Mouse (Mus musculus): ENCODE measurements at regions not wholly inside any gene's neighbourhood (a gene's known extent, or its start where the extent isn't known, plus 50 kb on each side); places are given as distances from the start of the nearest gene placed in this dataset.

- no peak overlapping the region for H3K9ac ChIP-seq
- 53% methylated on average over 5 of the region's 5 CpGs for WGBS
- no peak for ATAC-seq (replicated peaks; ENCODE audit: insufficient number of reproducible peaks, insufficient read depth, low FRiP score, low read depth)
- no peaks in the 10 kb centered on the region for H3K4me1 ChIP-seq (replicated peaks)
- H3K9me3 ChIP-seq (replicated peaks): no peaks in the 10 kb centered on the region
- no peak overlapping the region for H3K4me3 ChIP-seq
- no peaks in the 10 kb centered on the region for H3K27me3 ChIP-seq
- no peak overlapping the region for H3K4me2 ChIP-seq
- no peaks in the 10 kb centered on the region for H3K36me3 ChIP-seq
- H3K27ac ChIP-seq: no peak overlapping the region
Observed at GRCm38 (mm10) chr2:148107607-148108115, 60.9 kb upstream of the Foxa2 start.

GRCm38 (mm10) chr2:148110149-148110548, 63.4 kb upstream of the Foxa2 start:
- H3K27ac ChIP-seq: no peak overlapping the region
- no peak overlapping the region for H3K4me2 ChIP-seq
- no peak overlapping the region for H3K4me3 ChIP-seq
- no peaks in the 10 kb centered on the region for H3K9me3 ChIP-seq (replicated peaks)
- peaks cover 7% of the 10 kb centered on the region for H3K4me1 ChIP-seq (replicated peaks)
- no peaks in the 10 kb centered on the region for H3K36me3 ChIP-seq
- 71% methylated on average over 2 of the region's 2 CpGs for WGBS
- H3K27me3 ChIP-seq: no peaks in the 10 kb centered on the region
- H3K9ac ChIP-seq: no peak overlapping the region
- ATAC-seq (replicated peaks; ENCODE audit: insufficient number of reproducible peaks, insufficient read depth, low FRiP score, low read depth): no peak

GRCm38 (mm10) chr2:148111889-148112288, 65.1 kb upstream of the Foxa2 start:
- Histone ChIP-seq H3K9me3 (replicated peaks) (no peaks in the 10 kb centered on the region), H3K27ac (no peak overlapping the region), H3K4me1 (replicated peaks) (peaks cover 11% of the 10 kb centered on the region), H3K36me3 (no peaks in the 10 kb centered on the region), H3K4me2 (peak overlapping the region; percentile 59), H3K9ac (no peak overlapping the region), H3K27me3 (no peaks in the 10 kb centered on the region), H3K4me3 (peak overlapping the region; percentile 27; the same call in 1 of the 2 replicates)
- no peak for ATAC-seq (replicated peaks; ENCODE audit: insufficient number of reproducible peaks, insufficient read depth, low FRiP score, low read depth)
- WGBS: 23% methylated on average over 10 of the region's 10 CpGs

- 11% methylated on average over 2 of the region's 2 CpGs for WGBS
- Histone ChIP-seq H3K4me3 (no peak overlapping the region), H3K9me3 (replicated peaks) (no peaks in the 10 kb centered on the region), H3K36me3 (no peaks in the 10 kb centered on the region), H3K9ac (no peak overlapping the region), H3K4me1 (replicated peaks) (peaks cover 21% of the 10 kb centered on the region), H3K4me2 (no peak overlapping the region), H3K27ac (no peak overlapping the region), H3K27me3 (no peaks in the 10 kb centered on the region)
- 0 out of 2 replicates have a peak, but pooled peaks have one; percentile 42 for ATAC-seq (replicated peaks; ENCODE audit: insufficient number of reproducible peaks, insufficient read depth, low FRiP score, low read depth)
Observed at GRCm38 (mm10) chr2:148113184-148113583, 66.4 kb upstream of the Foxa2 start.

- Histone ChIP-seq H3K4me1 (replicated peaks) (peaks cover 21% of the 10 kb centered on the region), H3K27me3 (no peaks in the 10 kb centered on the region), H3K4me2 (no peak overlapping the region), H3K9ac (no peak overlapping the region), H3K4me3 (no peak overlapping the region), H3K27ac (no peak overlapping the region), H3K9me3 (replicated peaks) (no peaks in the 10 kb centered on the region), H3K36me3 (no peaks in the 10 kb centered on the region)
- no peak for ATAC-seq (replicated peaks; ENCODE audit: insufficient number of reproducible peaks, insufficient read depth, low FRiP score, low read depth)
- 43% methylated on average over 4 of the region's 4 CpGs for WGBS
Observed at GRCm38 (mm10) chr2:148114600-148114999, 67.8 kb upstream of the Foxa2 start.

- 75% methylated on average over 3 of the region's 3 CpGs for WGBS
- Histone ChIP-seq H3K4me3 (no peak overlapping the region), H3K27me3 (0 out of 2 replicates have a peak, but pooled peaks cover 2% of the 10 kb centered on the region), H3K36me3 (no peaks in the 10 kb centered on the region), H3K4me1 (replicated peaks) (peaks cover 21% of the 10 kb centered on the region), H3K4me2 (no peak overlapping the region), H3K27ac (no peak overlapping the region), H3K9me3 (replicated peaks) (no peaks in the 10 kb centered on the region), H3K9ac (no peak overlapping the region)
- no peak for ATAC-seq (replicated peaks; ENCODE audit: insufficient number of reproducible peaks, insufficient read depth, low FRiP score, low read depth)
Observed at GRCm38 (mm10) chr2:148116033-148116790, 69.4 kb upstream of the Foxa2 start.

GRCm38 (mm10) chr2:148117420-148117819, 70.7 kb upstream of the Foxa2 start:
- H3K27me3 ChIP-seq: 0 out of 2 replicates have a peak, but pooled peaks cover 8% of the 10 kb centered on the region
- peaks cover 22% of the 10 kb centered on the region for H3K4me1 ChIP-seq (replicated peaks)
- no peaks in the 10 kb centered on the region for H3K9me3 ChIP-seq (replicated peaks)
- no peak overlapping the region for H3K27ac ChIP-seq
- 7% methylated on average over 2 of the region's 2 CpGs for WGBS
- H3K36me3 ChIP-seq: no peaks in the 10 kb centered on the region
- H3K9ac ChIP-seq: no peak overlapping the region
- no peak overlapping the region for H3K4me3 ChIP-seq
- 0 out of 2 replicates have a peak, but pooled peaks have one; percentile 21 for ATAC-seq (replicated peaks; ENCODE audit: insufficient number of reproducible peaks, insufficient read depth, low FRiP score, low read depth)
- no peak overlapping the region for H3K4me2 ChIP-seq

GRCm38 (mm10) chr2:148121885-148122876, 75.4 kb upstream of the Foxa2 start:
- H3K27ac ChIP-seq: no peak overlapping the region
- H3K9me3 ChIP-seq (replicated peaks): no peaks in the 10 kb centered on the region
- 0 out of 2 replicates have a peak, but pooled peaks cover 8% of the 10 kb centered on the region for H3K27me3 ChIP-seq
- H3K9ac ChIP-seq: no peak overlapping the region
- H3K4me1 ChIP-seq (replicated peaks): peaks cover 10% of the 10 kb centered on the region
- H3K36me3 ChIP-seq: no peaks in the 10 kb centered on the region
- no peak for ATAC-seq (replicated peaks; ENCODE audit: insufficient number of reproducible peaks, insufficient read depth, low FRiP score, low read depth)
- no peak overlapping the region for H3K4me2 ChIP-seq
- no peak overlapping the region for H3K4me3 ChIP-seq
- 28% methylated on average over 13 of the region's 13 CpGs for WGBS

- no peak overlapping the region for H3K27ac ChIP-seq
- 0 out of 2 replicates have a peak, but pooled peaks cover 2% of the 10 kb centered on the region for H3K4me1 ChIP-seq (replicated peaks)
- H3K9me3 ChIP-seq (replicated peaks): no peaks in the 10 kb centered on the region
- H3K4me2 ChIP-seq: no peak overlapping the region
- no peak for ATAC-seq (replicated peaks; ENCODE audit: insufficient number of reproducible peaks, insufficient read depth, low FRiP score, low read depth)
- no peak overlapping the region for H3K9ac ChIP-seq
- WGBS: 57% methylated on average over 3 of the region's 3 CpGs
- H3K27me3 ChIP-seq: 0 out of 2 replicates have a peak, but pooled peaks cover 8% of the 10 kb centered on the region
- H3K4me3 ChIP-seq: no peak overlapping the region
- H3K36me3 ChIP-seq: no peaks in the 10 kb centered on the region
Observed at GRCm38 (mm10) chr2:148123780-148124179, 77.0 kb upstream of the Foxa2 start.

GRCm38 (mm10) chr2:148133811-148134210, 87.0 kb upstream of the Foxa2 start:
- Histone ChIP-seq H3K4me1 (replicated peaks) (no peaks in the 10 kb centered on the region), H3K36me3 (no peaks in the 10 kb centered on the region), H3K9ac (no peak overlapping the region), H3K9me3 (replicated peaks) (no peaks in the 10 kb centered on the region), H3K4me2 (no peak overlapping the region), H3K27ac (no peak overlapping the region), H3K27me3 (no peaks in the 10 kb centered on the region), H3K4me3 (no peak overlapping the region)
- WGBS: 83% methylated on average over 1 of the region's 1 CpGs
- ATAC-seq (replicated peaks; ENCODE audit: insufficient number of reproducible peaks, insufficient read depth, low FRiP score, low read depth): no peak

GRCm38 (mm10) chr2:148141936-148142335, 95.2 kb upstream of the Foxa2 start:
- 42% methylated on average over 4 of the region's 4 CpGs for WGBS
- no peak overlapping the region for H3K27ac ChIP-seq
- no peaks in the 10 kb centered on the region for H3K4me1 ChIP-seq (replicated peaks)
- H3K9me3 ChIP-seq (replicated peaks): no peaks in the 10 kb centered on the region
- no peak overlapping the region for H3K4me2 ChIP-seq
- H3K9ac ChIP-seq: no peak overlapping the region
- H3K36me3 ChIP-seq: no peaks in the 10 kb centered on the region
- no peak overlapping the region for H3K4me3 ChIP-seq
- ATAC-seq (replicated peaks; ENCODE audit: insufficient number of reproducible peaks, insufficient read depth, low FRiP score, low read depth): no peak; the same call in 1 of the 2 replicates
- H3K27me3 ChIP-seq: no peaks in the 10 kb centered on the region
